Mouse (Mus musculus) embryonic fibroblast, embryonic 13.5 days (primary cell): ENCODE results near the gene Dnajc1. TPM values are rescaled to one million over a fixed set of nuclear protein-coding genes. Genes with fewer than 3 reads are reported as not detected.

Experiments
- H3K27ac ChIP-seq: 2 replicates; pipeline ENCODE4 v1.5.1; 2012; ENCODE audit warnings: low read length, control low read depth, inconsistent platforms; ENCODE audit not compliant: insufficient read depth
- H3K4me1 ChIP-seq: 2 replicates; pipeline ENCODE4 v1.6.1; 2011; ENCODE audit warnings: low read length; ENCODE audit not compliant: control insufficient read depth, insufficient read depth
- H3K4me3 ChIP-seq: 2 replicates; pipeline ENCODE4 v1.5.1; 2011; ENCODE audit warnings: mild to moderate bottlenecking, control low read depth, low read length; ENCODE audit not compliant: insufficient read depth
- CTCF ChIP-seq: IDR thresholded peaks from 2 replicates; pipeline ENCODE4 v1.5.1; 2011; ENCODE audit warnings: mild to moderate bottlenecking, control low read depth, low read length, moderate library complexity, borderline replicate concordance; ENCODE audit not compliant: insufficient read depth
- POLR2A ChIP-seq: IDR thresholded peaks from 2 replicates; pipeline ENCODE4 v1.6.1; 2011; ENCODE audit warnings: low read depth, mild to moderate bottlenecking, control low read depth, low read length, moderate library complexity
- polyA plus RNA-seq: library from polyadenylated mRNA; stranded (reverse); fragments of >200 nt; gene quantifications from 2 replicates; pipeline ENCODE4 v1.2.4, GENCODE M21; 2011; ENCODE audit warnings: low read depth; ENCODE audit not compliant: missing spikeins, insufficient read length

Dnajc1 gene
- 44.4 and 47.0 TPM in 2 replicates for polyA plus RNA-seq

- TF ChIP-seq CTCF (no peak), POLR2A (peak; percentile 87)
- Histone ChIP-seq H3K27ac (peak within 1 kb of the TSS; percentile 85), H3K4me3 (peak within 1 kb of the TSS; percentile 89), H3K4me1 (peaks cover 4% of the 10 kb centered on the region; the same call in 1 of the 2 replicates)
Observed at GRCm38 (mm10) chr2:18392331-18393021, at the start of gene Dnajc1. Gene Dnajc1, minus strand, starts transcription at chr2:18392830.

DNA sequence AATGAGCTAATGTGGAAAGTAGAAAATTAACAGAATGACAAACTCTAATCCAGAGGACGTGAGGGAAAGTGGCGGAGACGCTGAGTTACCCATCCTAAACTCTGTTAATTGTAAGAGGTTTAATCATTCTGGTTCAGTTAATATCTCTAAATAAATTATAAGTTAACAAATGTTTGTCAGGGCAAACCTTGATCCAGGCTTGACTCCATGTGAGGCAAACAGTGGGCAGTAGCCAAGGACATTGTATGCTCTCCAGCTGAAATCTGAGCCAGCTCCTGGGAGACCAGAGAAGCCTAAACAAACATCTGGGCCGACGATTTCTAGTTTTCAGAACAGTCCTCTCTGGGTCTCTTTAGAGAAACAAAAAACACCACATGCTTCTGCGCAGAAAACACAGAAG lies 49.2 kb upstream of the Dnajc1 start:
- Histone ChIP-seq H3K4me3 (no peak overlapping the region), H3K4me1 (no peaks in the 10 kb centered on the region), H3K27ac (no peak overlapping the region)
- TF ChIP-seq POLR2A (no peak), CTCF (no peak)

GRCm38 (mm10) chr2:18415242-18415641 lies 22.6 kb upstream of the Dnajc1 start:
- H3K4me3 ChIP-seq, result no peak overlapping the region
- TF ChIP-seq CTCF (no peak), POLR2A (no peak)
- H3K4me1 ChIP-seq, result no peaks in the 10 kb centered on the region
- H3K27ac ChIP-seq, result no peak overlapping the region

GRCm38 (mm10) chr2:18403679-18404078 lies 11.0 kb upstream of the Dnajc1 start:
- TF ChIP-seq POLR2A (no peak), CTCF (no peak)
- no peak overlapping the region for H3K27ac ChIP-seq
- H3K4me1 ChIP-seq, result no peaks in the 10 kb centered on the region
- no peak overlapping the region for H3K4me3 ChIP-seq

DNA sequence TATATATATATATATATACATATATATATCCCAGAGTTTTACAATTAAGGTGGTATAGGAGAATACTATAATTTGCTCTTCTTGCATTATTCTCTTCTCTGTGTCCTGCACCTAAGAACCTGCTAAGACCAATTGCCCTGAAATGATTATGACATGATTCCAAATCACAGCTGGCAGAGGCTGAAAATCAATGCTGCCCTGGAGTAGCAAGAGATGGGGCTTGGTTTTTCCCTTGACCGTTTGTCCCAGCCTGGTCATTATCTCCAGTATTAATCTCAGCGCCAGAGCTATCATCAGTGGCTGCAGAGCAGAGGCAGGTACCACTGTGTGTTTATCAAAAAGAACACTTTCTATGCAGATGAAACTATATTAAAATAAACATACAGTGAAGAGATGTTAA lies 9.1 kb upstream of the Dnajc1 start:
- no peak overlapping the region for H3K4me3 ChIP-seq
- H3K4me1 ChIP-seq, result no peaks in the 10 kb centered on the region
- no peak overlapping the region for H3K27ac ChIP-seq
- TF ChIP-seq POLR2A, result no peak
- TF ChIP-seq CTCF, result no peak

DNA sequence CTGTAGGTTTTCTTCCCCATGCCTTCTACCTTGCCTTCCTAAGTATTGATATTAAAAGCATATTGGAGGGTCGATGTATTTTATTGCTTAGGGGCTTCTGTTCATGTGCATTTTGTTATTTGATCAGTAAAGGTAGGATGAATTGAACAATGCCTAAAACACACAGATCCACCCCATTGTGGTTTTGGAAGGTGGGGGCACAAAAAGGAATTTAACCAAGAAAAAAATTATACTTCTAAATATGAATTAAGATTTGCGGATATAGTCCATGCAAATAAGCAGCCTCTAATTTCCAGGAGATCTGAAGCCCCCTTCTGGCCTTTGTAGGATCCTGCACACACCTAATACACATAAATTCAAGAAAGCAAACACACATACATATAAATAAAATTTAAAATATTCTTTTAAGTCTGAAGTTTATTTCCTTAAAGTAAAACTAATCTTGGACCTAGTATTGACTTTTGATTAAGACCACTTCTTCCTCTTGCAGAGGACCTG lies 441 bp upstream of the Dnajc1 start:
- Histone ChIP-seq H3K4me1 (peaks cover 4% of the 10 kb centered on the region; the same call in 1 of the 2 replicates), H3K27ac (peak overlapping the region; percentile 9; the same call in 1 of the 2 replicates), H3K4me3 (no peak overlapping the region)
- no peak for TF ChIP-seq CTCF
- TF ChIP-seq POLR2A, result no peak

DNA sequence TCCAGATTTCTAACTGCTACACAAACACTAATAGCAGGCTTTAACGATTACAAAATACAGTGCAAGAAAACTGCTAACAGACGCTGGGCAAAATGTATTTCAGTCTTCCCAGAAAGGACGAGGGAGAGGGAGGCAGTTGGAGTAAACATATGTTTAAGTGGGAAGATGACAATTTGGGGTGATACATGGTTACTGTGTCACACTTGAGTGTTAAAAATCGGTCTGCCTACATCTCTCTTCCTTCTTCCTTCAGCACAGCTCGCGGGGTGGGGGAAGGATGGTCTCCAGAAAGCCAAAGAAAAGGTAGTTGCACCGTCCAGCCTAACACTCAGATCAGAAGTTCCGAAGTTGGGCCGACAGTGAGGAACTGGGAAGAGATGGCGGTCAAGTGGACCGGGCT lies 769 bp downstream of the Dnajc1 start:
- TF ChIP-seq CTCF (no peak), POLR2A (no peak)

GRCm38 (mm10) chr2:18389631-18390030 lies 3.0 kb downstream of the Dnajc1 start:
- H3K4me3 ChIP-seq, result no peak overlapping the region
- H3K4me1 ChIP-seq, result peaks cover 4% of the 10 kb centered on the region; the same call in 1 of the 2 replicates
- TF ChIP-seq CTCF (no peak), POLR2A (no peak)
- no peak overlapping the region for H3K27ac ChIP-seq

More for the DNA sequence above, 769 bp downstream of the Dnajc1 start:
- peaks cover 4% of the 10 kb centered on the region; the same call in 1 of the 2 replicates for H3K4me1 ChIP-seq
- peak overlapping the region; percentile 89 for H3K4me3 ChIP-seq
- peak overlapping the region; percentile 85 for H3K27ac ChIP-seq

DNA sequence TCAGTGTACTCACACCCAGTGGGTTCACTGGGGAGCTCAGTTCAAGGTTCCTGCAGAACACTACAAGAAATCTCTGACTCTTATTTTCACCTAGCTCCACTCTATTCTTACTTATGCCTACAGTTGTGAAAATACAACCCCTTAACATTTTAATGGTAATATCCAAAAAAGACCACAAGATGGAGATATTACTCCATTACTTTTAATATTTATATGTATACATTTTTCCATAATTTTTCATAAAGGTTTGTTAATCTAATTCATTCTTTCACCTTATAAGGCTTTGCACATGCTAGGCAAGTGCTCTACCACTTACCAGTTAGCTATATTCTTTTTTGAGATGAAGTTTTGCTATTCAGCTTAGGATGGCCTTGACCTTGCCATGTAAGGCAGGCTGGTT lies 11.0 kb downstream of the Dnajc1 start:
- Histone ChIP-seq H3K27ac (no peak overlapping the region), H3K4me3 (no peak overlapping the region), H3K4me1 (no peaks in the 10 kb centered on the region)
- TF ChIP-seq CTCF (no peak), POLR2A (no peak)
